Mouse (Mus musculus) megakaryocyte-erythroid progenitor cell, adult 5-6 weeks (primary cell): ENCODE data around the gene Gm28539. TPM values are rescaled to one million over a fixed set of nuclear protein-coding genes. Genes with fewer than 3 reads are reported as not detected.

Source experiments
- ATAC-seq: replicated peaks from 2 replicates; pipeline ENCODE4 v1.8.0; 2016; ENCODE audit warnings: mild to moderate bottlenecking, inconsistent platforms; ENCODE audit not compliant: severe bottlenecking, poor library complexity, low FRiP score, low TSS enrichment
- total RNA-seq, 2 experiments: library from RNA; stranded (forward) in 1 of 2; stranded (reverse) in 1 of 2; fragments of 200-1000, 215-1000 nt in 1 of 2; fragments of >200 nt in 1 of 2; fragmentation: Nextera tagmentation in 1 of 2; gene quantifications; 2 replicates each; pipeline ENCODE4 v1.2.3; 2014 to 2017

Gene Gm28539
- total RNA-seq (2014; fragmentation: Nextera tagmentation) (not detected in 2 replicates), total RNA-seq (2017) (not detected in 2 replicates)

GRCm38 (mm10) chr16:18836468-18837208 lies at the start of gene Gm28539, which contains the start of gene 2510002D24Rik:
TSS of gene Gm28539 (plus strand) at chr16:18836584.
TSS of gene 2510002D24Rik (plus strand) at chr16:18836578.
- peak; percentile 97 for ATAC-seq

DNA sequence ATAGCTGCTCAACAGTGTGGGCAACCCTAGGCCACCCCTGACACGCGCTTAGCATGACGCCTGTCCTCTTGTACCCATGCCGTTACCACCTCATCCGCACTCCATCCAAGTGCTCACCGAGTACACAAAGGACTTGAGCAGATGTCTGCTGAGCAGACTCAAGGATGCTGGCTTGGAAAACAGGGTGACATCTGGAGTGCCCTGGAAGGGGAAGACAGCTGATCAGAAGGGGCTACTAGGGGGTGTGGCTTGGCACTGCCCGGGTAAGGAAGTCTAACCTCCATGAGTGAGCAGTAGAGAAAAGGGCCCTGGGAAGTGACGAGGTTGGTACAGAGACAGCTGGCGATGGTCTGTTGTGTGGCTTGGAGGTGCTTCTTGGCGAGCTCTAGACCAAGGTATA lies 49.7 kb upstream of the Gm28539 start:
- ATAC-seq: no peak

DNA sequence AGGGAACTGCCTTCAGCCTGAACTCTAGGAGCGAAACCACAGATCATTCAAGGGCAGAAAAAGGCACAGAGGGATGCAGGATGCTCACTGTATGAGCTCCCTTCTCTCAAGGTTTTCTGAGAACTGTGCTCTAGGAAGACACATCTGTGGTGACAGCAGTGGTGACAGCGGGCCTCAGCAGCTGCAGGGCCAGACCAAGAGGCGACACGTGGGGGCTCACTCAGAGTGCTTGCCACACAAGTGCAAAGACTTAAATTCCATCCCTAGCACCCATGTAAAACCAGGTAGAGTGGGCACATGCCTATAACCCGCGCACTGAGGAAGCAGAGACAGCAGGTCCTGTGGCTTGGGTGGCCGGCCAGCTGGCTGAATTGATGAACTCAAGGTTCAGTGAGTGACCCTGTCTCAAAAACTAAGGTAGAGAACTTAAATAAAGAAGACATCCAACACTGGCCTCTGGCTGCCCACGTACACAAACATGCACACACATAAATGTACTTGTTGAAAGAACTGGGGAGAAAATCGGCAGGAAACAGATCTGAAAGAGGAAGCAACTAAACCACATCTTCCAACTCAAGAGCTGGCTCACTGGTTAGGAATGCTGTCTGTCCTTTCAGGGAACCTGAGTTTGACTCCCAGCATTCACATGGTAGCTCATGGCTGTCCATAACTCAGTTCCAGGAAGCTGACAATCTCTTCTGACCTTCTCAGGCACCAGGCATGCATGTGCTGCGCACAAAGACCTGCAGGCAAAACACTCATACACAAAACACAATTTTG lies 47.6 kb upstream of the Gm28539 start:
- no peak for ATAC-seq

DNA sequence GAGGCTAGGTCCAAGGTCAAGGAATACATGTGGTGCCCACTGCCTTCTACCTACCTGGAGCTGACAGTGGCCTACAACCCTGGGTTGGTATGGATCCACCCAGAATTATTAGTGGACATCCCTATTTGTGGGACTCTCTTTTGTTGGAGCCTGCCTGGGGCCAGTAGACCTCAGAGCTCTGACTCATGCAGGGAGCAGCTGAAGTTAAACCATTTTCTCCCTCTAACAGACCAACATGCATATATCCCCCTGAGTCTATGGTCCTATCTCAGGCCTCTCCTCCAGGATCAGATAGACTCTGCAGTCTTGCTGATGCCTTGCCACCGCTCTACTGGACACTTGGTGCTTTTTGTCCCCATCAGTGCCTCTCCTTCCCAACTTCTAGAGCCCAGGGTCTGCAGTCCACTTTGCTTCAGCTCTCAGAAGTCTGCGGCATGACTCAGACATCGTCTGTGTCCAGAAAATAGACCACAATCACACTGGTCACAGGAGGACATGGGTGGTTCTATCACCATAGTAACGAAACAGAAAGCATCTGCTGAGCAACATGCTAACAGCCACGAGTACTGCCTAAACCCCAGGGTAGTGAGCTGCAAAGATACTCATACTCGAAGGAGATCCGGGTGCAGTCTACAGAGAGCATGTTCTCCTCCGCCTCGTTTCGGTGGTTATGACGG lies 41.0 kb upstream of the Gm28539 start:
- no peak for ATAC-seq

DNA sequence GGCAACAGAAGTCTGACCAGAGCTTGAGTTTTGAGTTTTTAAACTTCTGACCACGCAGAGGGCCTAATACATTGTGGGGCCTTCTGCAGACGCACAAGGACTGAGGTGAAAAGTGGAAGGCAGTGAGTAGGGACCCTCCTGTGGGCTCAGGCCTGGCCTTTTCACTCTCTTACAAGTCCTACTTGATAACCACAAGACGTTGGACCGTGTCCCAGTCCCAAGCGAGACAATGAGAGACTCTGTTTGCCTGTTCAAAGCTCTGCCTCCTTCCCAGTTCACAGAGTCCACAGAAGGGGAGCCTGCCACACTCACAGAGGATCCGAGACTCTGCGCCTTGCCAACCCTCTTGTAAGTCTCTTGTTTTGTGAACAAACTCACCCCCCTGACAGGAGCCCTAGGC lies 39.7 kb upstream of the Gm28539 start:
- ATAC-seq: no peak

DNA sequence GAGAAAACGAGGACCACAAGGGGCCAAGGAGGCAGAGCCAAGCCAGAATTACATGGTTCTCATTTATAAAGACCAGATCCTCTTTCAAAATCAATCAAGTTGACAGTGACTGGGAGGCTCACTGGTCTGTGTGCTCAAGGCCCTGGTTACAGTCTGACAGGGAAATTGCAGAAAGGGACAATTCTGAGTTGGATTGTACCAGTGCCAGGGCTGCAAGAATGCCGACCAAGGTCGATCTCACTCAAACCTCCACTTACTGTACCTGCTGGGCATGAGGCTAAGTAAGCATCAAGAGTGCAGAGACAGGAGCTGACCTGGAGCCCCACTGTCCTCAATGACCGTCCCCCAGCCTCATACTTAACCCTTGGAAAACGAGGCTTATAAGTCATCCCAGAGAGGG lies 38.2 kb upstream of the Gm28539 start:
- ATAC-seq: no peak

DNA sequence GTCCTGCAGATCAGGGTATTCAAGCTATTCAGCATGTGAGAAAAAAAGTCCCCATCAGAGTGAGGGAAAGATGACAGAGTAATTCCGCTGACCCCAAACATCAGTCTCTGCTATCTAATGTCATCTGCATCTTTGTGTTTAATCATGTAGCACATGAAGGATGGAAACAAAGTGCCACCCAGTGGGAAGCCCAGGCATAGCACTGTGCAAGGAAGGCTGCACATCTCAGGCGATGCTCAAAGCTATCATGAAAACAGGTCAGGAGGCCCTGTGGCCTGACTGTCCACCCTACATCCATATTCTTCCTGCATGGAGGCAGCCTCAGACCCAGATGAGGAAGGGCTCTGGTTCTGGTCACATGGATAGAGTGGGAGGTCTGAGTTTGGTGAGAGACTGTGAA lies 37.5 kb upstream of the Gm28539 start:
- ATAC-seq: 0 out of 2 replicates have a peak, but pooled peaks have one; percentile 49

DNA sequence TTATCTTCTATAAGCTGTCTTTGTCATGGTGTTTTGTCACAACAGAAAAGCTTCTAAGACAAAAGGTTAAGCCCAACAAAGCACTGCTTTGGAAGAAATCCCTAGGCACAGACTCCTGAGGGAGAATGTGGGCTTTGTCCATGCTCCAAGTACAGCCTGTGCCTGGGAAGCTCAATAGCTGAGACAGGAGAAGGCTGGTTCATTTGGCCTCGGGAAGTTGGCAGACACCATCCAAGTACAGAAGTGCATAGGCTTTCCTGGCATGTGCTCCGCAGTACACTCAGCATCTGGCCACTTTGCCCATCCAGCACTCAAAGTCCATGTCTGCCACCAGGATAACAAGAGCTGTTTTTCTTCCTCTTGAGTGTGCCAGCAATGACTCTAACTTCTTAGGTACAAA lies 30.6 kb upstream of the Gm28539 start:
- ATAC-seq: no peak

DNA sequence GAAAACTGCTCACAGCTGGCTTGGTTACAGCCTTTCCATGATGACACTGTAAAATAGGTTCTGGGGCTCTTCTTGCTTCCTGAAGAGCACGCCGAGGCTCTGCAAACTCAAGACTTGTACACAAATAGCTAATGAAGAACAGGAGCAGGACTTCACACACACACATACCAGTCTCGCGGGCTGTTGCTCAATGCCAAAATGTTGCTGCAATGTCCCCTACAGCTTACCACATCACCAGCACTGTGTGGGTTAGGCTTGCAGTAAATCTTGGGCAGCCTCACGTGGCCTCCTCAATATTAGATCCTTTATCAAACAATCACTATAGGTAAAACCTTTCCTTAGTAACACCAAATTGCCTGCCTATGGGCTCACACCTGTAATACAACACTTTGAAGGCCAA lies 27.4 kb upstream of the Gm28539 start:
- ATAC-seq: no peak

GRCm38 (mm10) chr16:18811032-18811431 lies 25.4 kb upstream of the Gm28539 start:
- ATAC-seq: peak; percentile 51

DNA sequence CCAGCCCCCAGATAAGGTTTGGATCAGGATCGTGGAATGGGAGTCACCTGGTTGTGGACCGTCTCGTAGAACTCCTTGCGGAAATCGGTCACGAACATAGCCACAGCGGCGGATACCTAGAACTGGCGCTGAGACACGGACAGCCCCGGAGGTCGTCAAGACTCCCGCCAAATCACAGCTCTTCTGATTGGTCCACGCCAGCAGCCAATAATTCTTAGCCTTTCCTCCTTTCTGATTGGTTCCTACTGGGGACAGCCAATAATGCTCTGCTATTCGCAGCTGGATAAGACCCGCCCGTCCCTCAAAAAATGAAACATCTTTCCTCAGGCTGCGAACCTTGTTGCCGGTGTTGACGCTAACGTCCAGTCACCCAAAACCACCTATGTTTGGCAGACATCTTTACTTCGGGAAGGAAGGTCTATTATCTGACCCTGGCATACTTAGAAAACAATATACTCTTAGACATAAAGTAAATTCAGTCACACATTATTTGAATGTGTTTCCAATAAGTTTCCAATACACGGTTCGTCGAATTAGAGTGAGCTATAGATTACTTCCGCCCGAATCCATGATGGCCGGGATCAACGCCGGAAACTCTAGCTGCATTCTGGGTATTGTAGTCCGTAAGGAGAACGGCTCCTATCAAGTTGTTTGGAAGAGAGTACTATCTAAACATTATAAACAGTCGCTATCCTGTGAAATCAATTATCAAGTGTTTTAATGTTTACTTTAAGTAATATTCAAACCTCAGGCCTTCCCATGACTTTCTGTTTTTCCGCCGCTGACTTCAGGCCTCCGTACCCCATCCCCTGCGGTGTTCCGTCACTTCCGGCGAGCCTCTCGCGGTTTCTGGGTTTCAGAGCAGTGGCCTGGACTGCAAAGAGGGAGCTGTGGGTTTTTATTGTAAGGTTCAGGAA lies 24.7 kb upstream of the Gm28539 start, which contains the start of the genes Ufd1 and Cdc45:
Gene Ufd1, plus strand, starts transcription at position 312 of the 917 bp plus-strand sequence.
Gene Cdc45, minus strand, starts transcription at position 520 of the 917 bp plus-strand sequence.
- peak; percentile 94 for ATAC-seq

DNA sequence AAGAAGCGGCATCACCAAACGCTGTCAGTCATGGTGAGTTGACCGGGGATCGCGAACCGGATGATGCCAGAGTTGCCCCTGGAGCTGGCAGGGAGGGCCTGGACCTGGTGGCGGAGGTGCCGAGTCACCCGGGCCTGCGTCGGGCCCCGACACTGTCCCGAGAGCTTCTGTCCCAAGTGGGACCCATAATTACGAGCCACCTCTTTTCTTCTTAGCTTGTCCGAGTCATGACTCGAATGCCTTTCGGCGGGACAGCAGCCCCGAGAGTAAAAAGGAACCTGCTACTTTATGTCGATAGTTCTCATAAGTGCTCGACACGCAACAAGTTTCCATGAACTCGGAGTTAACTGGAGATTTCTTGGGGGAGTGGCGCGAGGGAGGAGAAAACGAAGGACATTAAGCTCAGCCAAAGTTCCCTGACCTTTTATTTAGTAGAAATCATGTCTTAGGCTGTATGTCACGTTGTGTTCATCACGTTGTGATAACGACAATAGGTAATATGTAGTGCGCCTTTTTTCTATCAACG lies 23.9 kb upstream of the Gm28539 start:
- no peak for ATAC-seq

DNA sequence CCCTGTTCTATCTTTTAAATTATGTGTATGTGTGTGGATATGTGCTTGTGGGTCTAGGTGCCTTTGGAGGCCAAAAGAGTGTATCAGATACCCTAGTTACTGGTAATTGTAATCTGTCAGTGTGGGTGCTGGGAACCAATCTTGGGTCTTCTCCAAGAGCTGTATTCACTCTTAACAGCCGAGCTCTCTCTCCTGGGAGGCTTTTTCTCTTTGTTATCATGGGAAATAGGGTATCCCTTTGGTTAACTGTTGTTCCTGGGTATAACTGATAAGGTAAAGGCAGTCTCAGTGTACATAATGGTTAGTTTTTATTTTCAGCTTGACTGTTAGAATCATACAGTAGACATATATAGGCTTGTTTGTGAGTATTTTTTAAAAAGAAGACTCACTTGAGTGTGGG lies 14.0 kb upstream of the Gm28539 start:
- peak; percentile 90 for ATAC-seq

GRCm38 (mm10) chr16:18822925-18823324 lies 13.5 kb upstream of the Gm28539 start:
- ATAC-seq: no peak

GRCm38 (mm10) chr16:18828630-18829029 lies 7.8 kb upstream of the Gm28539 start:
- ATAC-seq: no peak

DNA sequence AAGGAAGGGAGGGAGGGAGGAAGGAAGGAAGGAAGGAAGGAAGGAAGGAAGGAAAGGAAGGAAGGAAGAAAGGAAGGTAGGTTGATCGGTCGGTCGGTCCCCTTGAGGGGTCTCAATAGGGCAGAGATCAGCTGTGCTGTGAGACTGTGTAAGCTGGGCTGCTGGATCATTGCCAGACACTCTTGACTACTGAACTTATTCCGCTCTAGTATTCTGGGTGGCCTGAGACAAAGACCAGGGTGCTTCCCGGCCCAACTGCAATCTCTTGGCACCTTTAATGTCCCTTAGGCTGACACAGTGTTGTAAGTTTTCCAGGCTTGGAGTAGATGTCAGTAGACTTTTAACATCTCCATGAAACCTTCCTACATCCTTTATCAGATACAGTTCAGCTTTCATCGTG lies 7.3 kb upstream of the Gm28539 start:
- ATAC-seq: no peak

DNA sequence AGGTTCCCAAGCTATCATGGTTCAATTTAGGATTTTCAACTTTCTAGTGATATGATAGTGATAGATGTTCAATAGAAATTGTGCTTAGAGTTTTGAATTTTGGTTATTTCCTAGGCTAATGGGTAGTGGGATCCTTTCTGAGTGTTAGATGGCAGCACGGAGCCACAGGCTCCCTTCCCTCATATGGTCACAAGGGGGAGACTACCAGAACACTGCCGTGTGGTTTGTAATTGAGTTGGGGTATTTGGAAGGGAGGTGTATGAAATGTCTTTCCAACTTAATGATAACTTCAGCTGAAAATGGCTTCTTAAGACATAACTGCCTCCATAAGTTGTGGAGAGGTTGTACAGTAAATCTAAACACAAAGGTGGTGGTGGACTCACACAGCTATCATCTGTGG lies 2.9 kb upstream of the Gm28539 start:
- no peak for ATAC-seq

DNA sequence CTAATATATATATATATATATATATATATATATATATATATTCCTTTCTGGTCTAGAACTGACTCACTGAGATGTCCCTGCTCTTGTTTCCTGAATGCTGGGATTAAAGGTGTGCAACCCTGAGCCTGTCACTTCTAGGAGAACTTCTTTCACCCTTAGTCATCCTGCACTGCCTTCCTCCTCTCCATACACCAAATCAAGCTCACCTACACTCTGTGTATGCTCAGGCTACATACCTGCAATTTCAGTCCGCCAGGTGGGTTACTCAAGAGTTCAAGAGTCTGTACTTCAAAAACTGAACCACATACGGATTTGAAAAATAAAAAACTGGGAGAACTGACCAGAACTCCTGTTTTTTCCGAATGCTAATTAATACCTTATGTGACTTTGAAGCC lies 314 bp upstream of the Gm28539 start:
- ATAC-seq: no peak; the same call in 1 of the 2 replicates

GRCm38 (mm10) chr16:18838346-18838745 lies 2.0 kb downstream of the Gm28539 start:
- no peak for ATAC-seq
